Mouse (Mus musculus): Measurements from ENCODE around the gene Crabp2. TPM values are rescaled to one million over a fixed set of nuclear protein-coding genes. Genes with fewer than 3 reads are reported as not detected.

Gene Crabp2
- total and polyA plus RNA-seq, 3 experiments, result 0.23 to 1.2 TPM; not detected in 1

DNA sequence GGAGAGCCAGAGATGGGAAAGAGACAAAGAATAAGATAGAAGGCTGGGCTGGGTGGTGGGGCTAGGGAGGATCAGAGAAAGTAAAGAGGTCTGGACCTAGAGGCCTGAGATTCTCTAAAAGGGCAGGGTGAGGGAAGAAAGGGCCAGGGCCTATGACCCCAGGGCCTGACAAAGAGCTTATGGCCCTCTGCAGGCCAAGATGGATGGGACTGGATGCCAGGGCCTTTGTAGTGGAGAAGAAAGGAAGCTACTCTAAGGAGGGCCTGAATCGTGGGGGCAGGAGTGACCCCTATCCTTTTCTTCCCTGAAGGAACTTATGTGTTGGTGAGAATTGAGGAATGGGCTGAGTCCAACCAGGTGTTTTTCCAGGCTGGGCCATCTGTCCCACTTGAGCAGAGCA lies 9.6 kb downstream of the Crabp2 start:
- H3K27ac ChIP-seq (ENCODE audit: control insufficient read depth, low read depth, low read length), result no peak overlapping the region
- no peaks in the 10 kb centered on the region for H3K9me3 ChIP-seq (replicated peaks; ENCODE audit: insufficient read depth, low read length)
- no peaks in the 10 kb centered on the region for H3K27me3 ChIP-seq (ENCODE audit: control insufficient read depth in 1 of 2, insufficient read depth in 2 of 2, low read length in 2 of 2)
- no peaks in the 10 kb centered on the region for H3K36me3 ChIP-seq (ENCODE audit: control insufficient read depth in 1 of 2, insufficient read depth in 2 of 2, low read length in 2 of 2)
- H3K9ac ChIP-seq (ENCODE audit: control insufficient read depth, low read depth, low read length, poor library complexity, severe bottlenecking), result no peak overlapping the region
- TF ChIP-seq CHD1 (IDR thresholded peaks at IDR 0.05; ENCODE audit: low read depth, low read length) (no peak), ZMIZ1 (IDR thresholded peaks at IDR 0.05; ENCODE audit: low read depth, low read length) (no peak), GATA1 (IDR thresholded peaks at IDR 0.05; ENCODE audit: low read depth, low read length) (no peak), BHLHE40 (IDR thresholded peaks at IDR 0.05; ENCODE audit: borderline replicate concordance, low read depth, low read length) (no peak), POLR2AphosphoS2 (IDR thresholded peaks at IDR 0.05; ENCODE audit: low read length) (no peak), USF1 (IDR thresholded peaks at IDR 0.05; ENCODE audit: low read depth, low read length) (no peak), E2F4 (IDR thresholded peaks at IDR 0.05; ENCODE audit: borderline replicate concordance, low read depth, low read length) (no peak), MAZ (IDR thresholded peaks at IDR 0.05; ENCODE audit: low read depth, low read length) (no peak), GABPA (IDR thresholded peaks at IDR 0.05; ENCODE audit: low read depth, low read length) (no peak), RAD21 (IDR thresholded peaks at IDR 0.05; ENCODE audit: low read depth, low read length) (no peak), KAT2A (conservative IDR thresholded peaks at IDR 0.05; ENCODE audit: low read depth, low read length) (no peak), UBTF (IDR thresholded peaks at IDR 0.05; ENCODE audit: borderline replicate concordance, insufficient read depth, low read depth, low read length) (no peak), TCF12 (IDR thresholded peaks at IDR 0.05; ENCODE audit: low read depth, low read length) (no peak), POLR2A (IDR thresholded peaks at IDR 0.05; ENCODE audit: control insufficient read depth in 1 of 2, insufficient read depth in 1 of 2, low read depth in 1 of 2, low read length in 2 of 2, poor library complexity in 1 of 2) (no peak)
- peaks cover 0 to 10% of the 10 kb centered on the region in 2 experiments; a peak in 2 of 4 replicates for H3K4me1 ChIP-seq (ENCODE audit: control insufficient read depth in 1 of 2, insufficient read depth in 2 of 2, low read length in 2 of 2)
- H3K4me3 ChIP-seq (ENCODE audit: control insufficient read depth in 1 of 2, insufficient read depth in 1 of 2, low read depth in 2 of 2, low read length in 2 of 2), result no peak overlapping the region
- DNase-seq (ENCODE audit: low read depth, low spot score), result no peak
- no peaks in the 10 kb centered on the region for H3K79me2 ChIP-seq (ENCODE audit: control insufficient read depth, insufficient read depth, low read length, poor library complexity)

DNA sequence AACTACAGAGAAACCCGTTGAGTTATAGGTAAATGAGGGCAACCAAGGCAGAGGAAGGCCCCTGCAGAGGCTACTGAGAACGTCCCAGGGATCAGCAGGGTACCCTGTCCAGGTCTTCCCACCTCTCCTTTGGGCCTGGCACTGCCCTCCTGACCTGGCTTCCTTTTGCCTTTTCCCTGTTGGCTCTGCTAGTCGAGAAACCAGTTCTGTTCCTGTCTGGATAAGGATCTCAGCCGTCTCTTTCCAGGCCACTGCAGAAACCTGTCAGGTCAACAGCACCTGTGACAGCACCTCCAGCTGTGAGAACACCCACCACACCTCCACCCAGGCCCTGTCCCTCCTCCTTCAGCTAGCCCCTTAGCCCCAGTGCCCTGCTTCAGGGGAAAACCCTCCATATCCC lies 10.0 kb downstream of the Crabp2 start:
- Histone ChIP-seq H3K79me2 (ENCODE audit: control insufficient read depth, insufficient read depth, low read length, poor library complexity) (no peaks in the 10 kb centered on the region), H3K36me3 (ENCODE audit: control insufficient read depth in 1 of 2, insufficient read depth in 2 of 2, low read length in 2 of 2) (no peaks in the 10 kb centered on the region), H3K4me3 (ENCODE audit: control insufficient read depth in 1 of 2, insufficient read depth in 1 of 2, low read depth in 2 of 2, low read length in 2 of 2) (no peak overlapping the region), H3K9me3 (replicated peaks; ENCODE audit: insufficient read depth, low read length) (no peaks in the 10 kb centered on the region), H3K4me1 (ENCODE audit: control insufficient read depth in 1 of 2, insufficient read depth in 2 of 2, low read length in 2 of 2) (peaks cover 0 to 10% of the 10 kb centered on the region in 2 experiments; a peak in 2 of 4 replicates), H3K9ac (ENCODE audit: control insufficient read depth, low read depth, low read length, poor library complexity, severe bottlenecking) (no peak overlapping the region), H3K27me3 (ENCODE audit: control insufficient read depth in 1 of 2, insufficient read depth in 2 of 2, low read length in 2 of 2) (no peaks in the 10 kb centered on the region), H3K27ac (ENCODE audit: control insufficient read depth, low read depth, low read length) (no peak overlapping the region)
- TF ChIP-seq ZMIZ1 (IDR thresholded peaks at IDR 0.05; ENCODE audit: low read depth, low read length), result no peak
- TF ChIP-seq EP300 (IDR thresholded peaks at IDR 0.05; ENCODE audit: low read depth in 1 of 2, low read length in 2 of 2), result no peak
- TF ChIP-seq ELF1 (IDR thresholded peaks at IDR 0.05; ENCODE audit: low read depth, low read length), result no peak
- no peak for TF ChIP-seq SIN3A (IDR thresholded peaks at IDR 0.05; ENCODE audit: low read length)
- no peak for TF ChIP-seq CTCF (IDR thresholded peaks at IDR 0.05 in 2 of 3, conservative IDR thresholded peaks at IDR 0.05 in 1 of 3; ENCODE audit: control insufficient read depth in 1 of 3, insufficient read depth in 1 of 3, low read depth in 2 of 3, low read length in 3 of 3, poor library complexity in 1 of 3, severe bottlenecking in 1 of 3)
- no peak for TF ChIP-seq NELFE (IDR thresholded peaks at IDR 0.05; ENCODE audit: low read depth, low read length)
- DNase-seq (ENCODE audit: low read depth, low spot score), result no peak
